Mouse (Mus musculus): ENCODE measurements around the gene Neurog1. TPM values are rescaled to one million over a fixed set of nuclear protein-coding genes. Genes with fewer than 3 reads are reported as not detected.

Gene Neurog1
- polyA plus RNA-seq, 2 experiments = 0.04 TPM; not detected in 1

GRCm38 (mm10) chr13:56219254-56219653 is 32.7 kb downstream of the Neurog1 start:
- no peak overlapping the region for H3K27ac ChIP-seq (replicated peaks; ENCODE audit: low read depth, low read length)
- no peaks in the 10 kb centered on the region for H3K36me3 ChIP-seq (ENCODE audit: control insufficient read depth, insufficient read depth, low read length)
- no peak overlapping the region for H3K4me3 ChIP-seq (replicated peaks; ENCODE audit: low read length)
- WGBS = 62% methylated on average over 9 of the region's 9 CpGs
- DNase-seq (ENCODE audit: low spot score) (no peak), ATAC-seq (ENCODE audit: low FRiP score, low read depth) (no peak)
- TF ChIP-seq POLR2A (IDR thresholded peaks at IDR 0.05; ENCODE audit: borderline replicate concordance, extremely low read depth, insufficient read depth, insufficient read length) = no peak
- H3K27me3 ChIP-seq (ENCODE audit: control insufficient read depth, insufficient read depth, low read length) = peaks cover 37% of the 10 kb centered on the region
- H3K4me2 ChIP-seq (replicated peaks; ENCODE audit: low read depth, low read length, severe bottlenecking) = no peak overlapping the region
- H3K9me3 ChIP-seq (ENCODE audit: control insufficient read depth, low read length) = no peaks in the 10 kb centered on the region
- no peak overlapping the region for H3K9ac ChIP-seq (ENCODE audit: low read depth, low read length, severe bottlenecking)
- H3K4me1 ChIP-seq (ENCODE audit: control insufficient read depth, insufficient read depth, low read length) = peaks cover 11% of the 10 kb centered on the region

GRCm38 (mm10) chr13:56216090-56216489 is 35.9 kb downstream of the Neurog1 start:
- H3K27me3 ChIP-seq (ENCODE audit: control insufficient read depth, insufficient read depth, low read length) = peaks cover 6% of the 10 kb centered on the region
- no peak overlapping the region for H3K4me3 ChIP-seq (replicated peaks; ENCODE audit: low read length)
- H3K36me3 ChIP-seq (ENCODE audit: control insufficient read depth, insufficient read depth, low read length) = no peaks in the 10 kb centered on the region
- H3K9ac ChIP-seq (ENCODE audit: low read depth, low read length, severe bottlenecking) = no peak overlapping the region
- H3K27ac ChIP-seq (replicated peaks; ENCODE audit: low read depth, low read length) = no peak overlapping the region
- TF ChIP-seq POLR2A (IDR thresholded peaks at IDR 0.05; ENCODE audit: borderline replicate concordance, extremely low read depth, insufficient read depth, insufficient read length) = no peak
- no peak overlapping the region for H3K4me2 ChIP-seq (replicated peaks; ENCODE audit: low read depth, low read length, severe bottlenecking)
- no peaks in the 10 kb centered on the region for H3K4me1 ChIP-seq (ENCODE audit: control insufficient read depth, insufficient read depth, low read length)
- WGBS = 16% methylated on average over 4 of the region's 4 CpGs
- DNase-seq (ENCODE audit: low spot score) (no peak), ATAC-seq (ENCODE audit: low FRiP score, low read depth) (no peak)
- H3K9me3 ChIP-seq (ENCODE audit: control insufficient read depth, low read length) = no peaks in the 10 kb centered on the region

- H3K4me3 ChIP-seq (replicated peaks; ENCODE audit: low read length) = no peak overlapping the region
- H3K9ac ChIP-seq (ENCODE audit: low read depth, low read length, severe bottlenecking) = no peak overlapping the region
- no peak overlapping the region for H3K27ac ChIP-seq (replicated peaks; ENCODE audit: low read depth, low read length)
- ATAC-seq (ENCODE audit: low FRiP score, low read depth) (peak; percentile 26; the same call in 1 of the 2 replicates), DNase-seq (ENCODE audit: low spot score) (no peak)
- H3K27me3 ChIP-seq (ENCODE audit: control insufficient read depth, insufficient read depth, low read length) = peaks cover 4% of the 10 kb centered on the region; the same call in 1 of the 2 replicates
- no peaks in the 10 kb centered on the region for H3K4me1 ChIP-seq (ENCODE audit: control insufficient read depth, insufficient read depth, low read length)
- no peaks in the 10 kb centered on the region for H3K9me3 ChIP-seq (ENCODE audit: control insufficient read depth, low read length)
- TF ChIP-seq POLR2A (IDR thresholded peaks at IDR 0.05; ENCODE audit: borderline replicate concordance, extremely low read depth, insufficient read depth, insufficient read length) = no peak
- no peak overlapping the region for H3K4me2 ChIP-seq (replicated peaks; ENCODE audit: low read depth, low read length, severe bottlenecking)
- no peaks in the 10 kb centered on the region for H3K36me3 ChIP-seq (ENCODE audit: control insufficient read depth, insufficient read depth, low read length)
- 41% methylated on average over 5 of the region's 5 CpGs for WGBS
These were observed 37.3 kb downstream of the Neurog1 start for GRCm38 (mm10) chr13:56214633-56215032.

GRCm38 (mm10) chr13:56209067-56209411 is 42.9 kb downstream of the Neurog1 start:
- no peak overlapping the region for H3K27ac ChIP-seq (replicated peaks; ENCODE audit: low read depth, low read length)
- WGBS = 25% methylated on average over 8 of the region's 8 CpGs
- H3K9me3 ChIP-seq (ENCODE audit: control insufficient read depth, low read length) = no peaks in the 10 kb centered on the region
- peak overlapping the region; percentile 21 for H3K4me3 ChIP-seq (replicated peaks; ENCODE audit: low read length)
- ATAC-seq (ENCODE audit: low FRiP score, low read depth) (no peak), DNase-seq (ENCODE audit: low spot score) (no peak)
- peak overlapping the region; percentile 51 for H3K4me2 ChIP-seq (replicated peaks; ENCODE audit: low read depth, low read length, severe bottlenecking)
- no peaks in the 10 kb centered on the region for H3K36me3 ChIP-seq (ENCODE audit: control insufficient read depth, insufficient read depth, low read length)
- H3K9ac ChIP-seq (ENCODE audit: low read depth, low read length, severe bottlenecking) = peak overlapping the region; percentile 28; the same call in 1 of the 2 replicates
- H3K27me3 ChIP-seq (ENCODE audit: control insufficient read depth, insufficient read depth, low read length) = no peaks in the 10 kb centered on the region
- no peak for TF ChIP-seq POLR2A (IDR thresholded peaks at IDR 0.05; ENCODE audit: borderline replicate concordance, extremely low read depth, insufficient read depth, insufficient read length)
- peaks cover 5% of the 10 kb centered on the region for H3K4me1 ChIP-seq (ENCODE audit: control insufficient read depth, insufficient read depth, low read length)

GRCm38 (mm10) chr13:56208225-56209066 is 43.5 kb downstream of the Neurog1 start:
- peak; percentile 50; the same call in 1 of the 2 replicates for ATAC-seq (ENCODE audit: low FRiP score, low read depth)

More at GRCm38 (mm10) chr13:56208225-56209066, 43.5 kb downstream of the Neurog1 start:
- no peaks in the 10 kb centered on the region for H3K9me3 ChIP-seq (ENCODE audit: control insufficient read depth, low read length)
- no peak overlapping the region for H3K27ac ChIP-seq (replicated peaks; ENCODE audit: low read depth, low read length)
- peak overlapping the region; percentile 28; the same call in 1 of the 2 replicates for H3K9ac ChIP-seq (ENCODE audit: low read depth, low read length, severe bottlenecking)
- 7% methylated on average over 35 of the region's 35 CpGs for WGBS
- H3K4me2 ChIP-seq (replicated peaks; ENCODE audit: low read depth, low read length, severe bottlenecking) = peak overlapping the region; percentile 51
- H3K36me3 ChIP-seq (ENCODE audit: control insufficient read depth, insufficient read depth, low read length) = no peaks in the 10 kb centered on the region
- H3K4me3 ChIP-seq (replicated peaks; ENCODE audit: low read length) = peak overlapping the region; percentile 21
- no peaks in the 10 kb centered on the region for H3K27me3 ChIP-seq (ENCODE audit: control insufficient read depth, insufficient read depth, low read length)
- peaks cover 5% of the 10 kb centered on the region for H3K4me1 ChIP-seq (ENCODE audit: control insufficient read depth, insufficient read depth, low read length)
- no peak for DNase-seq (ENCODE audit: low spot score)
- TF ChIP-seq POLR2A (IDR thresholded peaks at IDR 0.05; ENCODE audit: borderline replicate concordance, extremely low read depth, insufficient read depth, insufficient read length) = no peak

Other genes starting within 250 kb of the Neurog1 start
- 231 and 297 TPM in 2 replicates for gene H2afy, start 115.8 kb downstream of the Neurog1 start, polyA plus RNA-seq (2012; rRNA removed)
- 304 and 351 TPM in 2 replicates for gene H2afy, start 115.8 kb downstream of the Neurog1 start, polyA plus RNA-seq (2014; fragmentation: Nextera tagmentation; extraction: Ambion mirVana)
- gene Tifab, start 73.3 kb downstream of the Neurog1 start, polyA plus RNA-seq (2012; rRNA removed) = 1.9 and 2.0 TPM in 2 replicates
- gene Tifab, start 73.3 kb downstream of the Neurog1 start, polyA plus RNA-seq (2014; fragmentation: Nextera tagmentation; extraction: Ambion mirVana) = 1.1 and 1.3 TPM in 2 replicates
- gene Cxcl14, start 44.4 kb upstream of the Neurog1 start, polyA plus RNA-seq (2012; rRNA removed) = 421 and 443 TPM in 2 replicates
- 474 and 556 TPM in 2 replicates for gene Cxcl14, start 44.4 kb upstream of the Neurog1 start, polyA plus RNA-seq (2014; fragmentation: Nextera tagmentation; extraction: Ambion mirVana)
- gene Gm3045, start 174.4 kb upstream of the Neurog1 start, polyA plus RNA-seq (2012; rRNA removed) = 0.04 and 0.10 TPM in 2 replicates
- gene Gm3045, start 174.4 kb upstream of the Neurog1 start, polyA plus RNA-seq (2014; fragmentation: Nextera tagmentation; extraction: Ambion mirVana) = not detected in 2 replicates
- gene Slc25a48, start 186.2 kb upstream of the Neurog1 start, polyA plus RNA-seq (2012; rRNA removed) = 0.69 and 0.74 TPM in 2 replicates
- 0.44 and 0.77 TPM in 2 replicates for gene Slc25a48, start 186.2 kb upstream of the Neurog1 start, polyA plus RNA-seq (2014; fragmentation: Nextera tagmentation; extraction: Ambion mirVana)
- gene Il9, start 230.1 kb upstream of the Neurog1 start, polyA plus RNA-seq (2012; rRNA removed) = not detected in 2 replicates
- not detected in 2 replicates for gene Il9, start 230.1 kb upstream of the Neurog1 start, polyA plus RNA-seq (2014; fragmentation: Nextera tagmentation; extraction: Ambion mirVana)